8 mouse cellular contexts compared by ENCODE assay signal in genomic region chr9:88438555-88439237, GRCm38 (mm10). TPM values are rescaled to one million over a fixed set of nuclear protein-coding genes. Genes with fewer than 3 reads are reported as not detected.
A peak's percentile ranks its signal among the peaks of the same experiment; 100 is the strongest.
DNase-seq lines count a peak whose midpoint lies in the region; ATAC-seq lines count a peak whose summit lies in the region.

Gene Snx14 (minus strand): TSS chr9:88438958.

- H3K4me2 ChIP-seq in kidney, embryonic 15.5 days = peak within 1 kb of the TSS; percentile 92

- DNase-seq in B cell, adult 2 months = peak; percentile 93 to 95
- DNase-seq in brain, adult 2 months (ENCODE audit: low read depth, low spot score) = peak; percentile 99
- peak; percentile 98 for DNase-seq in heart, embryonic 10.5 days (ENCODE audit: low spot score)
- DNase-seq in liver = peak; percentile 96
- peak; percentile 91 to 96 for DNase-seq in spleen, postnatal 4 days (ENCODE audit: low spot score in 2 of 2)

- H3K36me3 ChIP-seq in heart, embryonic 10.5 days = no peaks in the 10 kb centered on the region
- H3K36me3 ChIP-seq in kidney, embryonic 15.5 days = no peaks in the 10 kb centered on the region; the same call in 1 of the 2 replicates

- peaks cover 11% of the 10 kb centered on the region; the same call in 1 of the 2 replicates for H3K4me1 ChIP-seq in heart, embryonic 10.5 days
- peaks cover 10% of the 10 kb centered on the region; the same call in 1 of the 2 replicates for H3K4me1 ChIP-seq in kidney, embryonic 15.5 days

- H3K9ac ChIP-seq in kidney, embryonic 15.5 days = peak within 1 kb of the TSS; percentile 75

- H3K27me3 ChIP-seq in heart, embryonic 10.5 days (ENCODE audit: insufficient read depth, poor library complexity, severe bottlenecking) = no peaks in the 10 kb centered on the region
- no peaks in the 10 kb centered on the region for H3K27me3 ChIP-seq in kidney, embryonic 15.5 days

- H3K27ac ChIP-seq in heart, embryonic 10.5 days = peak within 1 kb of the TSS; percentile 90
- H3K27ac ChIP-seq in kidney, embryonic 15.5 days = peak within 1 kb of the TSS; percentile 96

- under 1% methylated on average over 62 of the region's 62 CpGs for WGBS in heart, embryonic 10.5 days
- WGBS in kidney, embryonic 15.5 days = under 1% methylated on average over 58 of the region's 62 CpGs

- no peaks in the 10 kb centered on the region for H3K9me3 ChIP-seq in heart, embryonic 10.5 days
- H3K9me3 ChIP-seq in kidney, embryonic 15.5 days (replicated peaks) = no peaks in the 10 kb centered on the region

- peak; percentile 97 for ATAC-seq in erythroblast, adult 5-6 weeks (replicated peaks; ENCODE audit: low FRiP score, poor library complexity, severe bottlenecking)
- ATAC-seq in kidney, embryonic 15.5 days (replicated peaks; ENCODE audit: low FRiP score) = peak; percentile 98
- ATAC-seq in monocyte, adult 5-6 weeks (replicated peaks; ENCODE audit: insufficient number of reproducible peaks, low FRiP score, low TSS enrichment, poor library complexity, severe bottlenecking) = peak; percentile 91

- peak within 1 kb of the TSS; percentile 80 for H3K4me3 ChIP-seq in heart, embryonic 10.5 days
- peak within 1 kb of the TSS; percentile 81 for H3K4me3 ChIP-seq in kidney, embryonic 15.5 days (replicated peaks)

RNA-seq across cellular contexts. Expression of gene Snx14, which starts in this region (rescaled TPM):
- total RNA-seq in erythroblast, adult 5-6 weeks (2015; ENCODE audit: low replicate concordance) = 12.7 and 19.6 TPM in 2 replicates
- 12.8 and 12.9 TPM in 2 replicates for total RNA-seq in erythroblast, adult 5-6 weeks (2017; ENCODE audit: low replicate concordance)
- 25.4 and 29.9 TPM in 2 replicates for polyA plus RNA-seq in heart, embryonic 10.5 days (2016; fragmentation: Nextera tagmentation; extraction: Ambion mirVana)
- 26.8 and 30.0 TPM in 2 replicates for polyA plus RNA-seq in kidney, embryonic 15.5 days (2015; fragmentation: Nextera tagmentation; extraction: Ambion mirVana)
- 34.1 to 44.9 TPM (median 35.3 TPM) in 3 replicates for total RNA-seq in monocyte, adult 5-6 weeks (2017)

Comparison
In these comparisons a context has a peak if more than half of its experiments do, and no peak if none do; other contexts are left out.
1. Peak in every context shown above with its lines: DNase-seq, ATAC-seq, H3K4me3 ChIP-seq and H3K27ac ChIP-seq.